Mouse (Mus musculus) thymus, postnatal 25 days (tissue): ENCODE data around the gene Pip4p1.
"Not testable (repeated sequence)": the region's sequence is repeated elsewhere in the genome, so short reads cannot be mapped to it uniquely, and the experiment has no call there.

Experiments
- DNase-seq: peaks from one replicate; pipeline ENCODE4 v3.0.0; 2022

The Pip4p1 gene

GRCm38 (mm10) chr14:50938119-50938908 is 7.7 kb upstream of the Pip4p1 start:
- DNase-seq, result no peak

GRCm38 (mm10) chr14:50936649-50937048 is 6.0 kb upstream of the Pip4p1 start:
- DNase-seq, result no peak

GRCm38 (mm10) chr14:50931493-50932020 is 901 bp upstream of the Pip4p1 start:
- DNase-seq, result no peak

GRCm38 (mm10) chr14:50930377-50930753 is 291 bp downstream of the Pip4p1 start:
- DNase-seq, result no peak

- no peak for DNase-seq
These were observed 705 bp downstream of the Pip4p1 start for GRCm38 (mm10) chr14:50929951-50930350.

- no peak for DNase-seq
These were observed 3.3 kb downstream of the Pip4p1 start for GRCm38 (mm10) chr14:50927366-50927765.

GRCm38 (mm10) chr14:50925111-50925920 is 5.3 kb downstream of the Pip4p1 start:
- no peak for DNase-seq

GRCm38 (mm10) chr14:50924281-50925064 is 6.2 kb downstream of the Pip4p1 start, which contains the start of the genes Osgep and Apex1:
TSS of gene Osgep (minus strand) at chr14:50924893.
TSS of gene Apex1 (plus strand) at chr14:50924968.
- DNase-seq, result peak; percentile 96

- not testable (repeated sequence) for DNase-seq
These were observed 7.2 kb downstream of the Pip4p1 start for GRCm38 (mm10) chr14:50923437-50923836.

- DNase-seq, result no peak
These were observed 19.3 kb downstream of the Pip4p1 start for GRCm38 (mm10) chr14:50911356-50911755.

- no peak for DNase-seq
These were observed 22.5 kb downstream of the Pip4p1 start for GRCm38 (mm10) chr14:50908126-50908525.

GRCm38 (mm10) chr14:50905327-50905726 is 25.3 kb downstream of the Pip4p1 start:
- not testable (repeated sequence) for DNase-seq

GRCm38 (mm10) chr14:50904828-50905129 is 25.9 kb downstream of the Pip4p1 start:
- DNase-seq, result no peak

GRCm38 (mm10) chr14:50903973-50904827 is 26.5 kb downstream of the Pip4p1 start:
- DNase-seq, result no peak

- not testable (repeated sequence) for DNase-seq
These were observed 32.7 kb downstream of the Pip4p1 start for GRCm38 (mm10) chr14:50897992-50898391.

GRCm38 (mm10) chr14:50897374-50897765 is 33.3 kb downstream of the Pip4p1 start, which contains the start of gene Klhl33:
TSS of gene Klhl33 (minus strand) at chr14:50897507.
- no peak for DNase-seq

GRCm38 (mm10) chr14:50896747-50897373 is 33.8 kb downstream of the Pip4p1 start:
- no peak for DNase-seq

- no peak for DNase-seq
These were observed 34.5 kb downstream of the Pip4p1 start for GRCm38 (mm10) chr14:50895985-50896746.

GRCm38 (mm10) chr14:50895407-50895806 is 35.2 kb downstream of the Pip4p1 start:
- DNase-seq, result no peak
